Mouse (Mus musculus) heart, embryonic 16.5 days (tissue): ENCODE data around the gene Ang5. TPM values are rescaled to one million over a fixed set of nuclear protein-coding genes. Genes with fewer than 3 reads are reported as not detected.
A peak's percentile ranks its signal among the peaks of the same experiment; 100 is the strongest.
"Not testable (repeated sequence)": the region's sequence is repeated elsewhere in the genome, so short reads cannot be mapped to it uniquely, and the experiment has no call there.

Experiments
- ATAC-seq: fragments of 200-750 bp; cut with Nextera tagmentation; replicated peaks from 2 replicates; pipeline ENCODE4 v1.8.0; 2017; ENCODE audit warnings: moderate number of reproducible peaks; ENCODE audit not compliant: insufficient read depth, low FRiP score; ENCODE audit errors: extremely low read depth
- H3K27ac ChIP-seq: fragments of 300-500 bp; sonication (generic); 2 replicates; pipeline ENCODE4 v1.5.1; 2014; ENCODE audit warnings: mild to moderate bottlenecking, low read length, control low read depth, moderate library complexity
- H3K27me3 ChIP-seq: fragments of 300-500 bp; sonication (generic); 2 replicates; pipeline ENCODE4 v1.6.1; 2014; ENCODE audit warnings: low read length, mixed read lengths; ENCODE audit not compliant: control insufficient read depth, insufficient read depth
- H3K36me3 ChIP-seq: fragments of 300-500 bp; sonication (generic); 2 replicates; pipeline ENCODE4 v1.6.1; 2014; ENCODE audit not compliant: control insufficient read depth, insufficient read depth
- H3K4me1 ChIP-seq: fragments of 300-500 bp; sonication (generic); 2 replicates; pipeline ENCODE4 v1.6.1; 2014; ENCODE audit warnings: low read length, mixed read lengths; ENCODE audit not compliant: control insufficient read depth, insufficient read depth
- H3K4me2 ChIP-seq: fragments of 300-500 bp; sonication (generic); 2 replicates; pipeline ENCODE4 v1.6.1; 2014; ENCODE audit warnings: low read depth, mild to moderate bottlenecking, control low read depth, low read length
- H3K4me3 ChIP-seq: fragments of 300-500 bp; sonication (generic); 2 replicates; pipeline ENCODE4 v1.5.1; 2014; ENCODE audit warnings: mild to moderate bottlenecking, control low read depth, low read length
- H3K9ac ChIP-seq: fragments of 300-500 bp; sonication (generic); 2 replicates; pipeline ENCODE4 v1.6.1; 2014; ENCODE audit warnings: low read length, control low read depth
- H3K9me3 ChIP-seq: fragments of 300-500 bp; sonication (generic); replicated peaks from 2 replicates; pipeline ENCODE4 v1.6.1; 2016; ENCODE audit warnings: low read length; ENCODE audit not compliant: control insufficient read depth
- WGBS: fragments of 180-500 bp; shearing (Covaris S2); extraction: QIAGEN DNeasy Blood & Tissue Kit; methylation state at CpG from one replicate; pipeline ENCODE4 v1.1.7; 2014; 5-methylcytosine and 5-hydroxymethylcytosine counted together
- polyA plus RNA-seq: library from polyadenylated mRNA; unstranded; fragments of >200 nt; fragmentation: Nextera tagmentation; extraction: Ambion mirVana; gene quantifications from 2 replicates; pipeline ENCODE4 v1.2.1, GENCODE M21; 2015

Ang5 gene
- polyA plus RNA-seq, 1 experiment from 2014 or later = not detected

DNA sequence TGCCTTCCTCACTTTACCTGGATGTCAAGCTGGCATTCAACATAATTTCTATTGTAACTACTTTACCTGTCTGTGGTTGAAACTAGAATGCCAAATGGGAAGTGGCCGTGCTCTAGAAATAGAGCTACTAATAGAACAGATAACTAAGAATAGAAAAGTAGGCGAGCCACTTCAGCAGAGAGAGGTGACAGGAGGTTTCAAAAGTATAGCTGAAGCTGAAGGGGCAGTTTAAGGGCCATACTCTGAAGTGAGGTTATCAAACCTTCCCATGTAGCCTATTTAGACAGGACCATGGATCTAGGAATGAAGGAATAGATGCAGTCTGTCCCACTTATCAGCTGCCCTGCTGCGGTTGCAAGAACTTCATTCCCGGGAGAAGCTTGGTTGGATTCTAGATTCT, 26.6 kb downstream of the Ang5 start:
- Histone ChIP-seq H3K27ac (peak overlapping the region; percentile 57), H3K9me3 (no peaks in the 10 kb centered on the region), H3K27me3 (no peaks in the 10 kb centered on the region), H3K4me2 (peak overlapping the region; percentile 18; the same call in 1 of the 2 replicates), H3K4me1 (peaks cover 2% of the 10 kb centered on the region; the same call in 1 of the 2 replicates), H3K4me3 (no peak overlapping the region), H3K9ac (no peak overlapping the region), H3K36me3 (no peaks in the 10 kb centered on the region)
- ATAC-seq = peak; percentile 83
- WGBS = 15% methylated on average over 4 of the region's 4 CpGs

DNA sequence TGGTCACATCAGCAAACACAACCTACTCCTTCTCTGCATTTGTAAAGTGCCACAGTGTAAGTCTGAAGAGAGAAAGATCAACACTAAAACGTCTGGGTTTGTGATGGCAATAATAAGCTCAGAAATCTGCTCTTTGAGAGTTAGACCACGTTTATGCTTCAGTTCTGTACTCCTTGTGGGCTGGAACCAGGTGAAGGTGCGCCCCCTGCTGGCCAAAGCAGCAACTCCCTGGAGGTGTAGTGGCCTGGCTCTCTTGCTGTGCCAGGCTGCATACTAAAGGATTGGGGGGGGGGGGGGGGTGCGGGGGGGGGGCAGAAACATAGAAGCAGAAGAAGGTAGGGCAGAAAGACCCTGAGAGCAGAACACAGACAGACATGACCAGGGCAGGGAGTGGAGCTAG, 27.0 kb downstream of the Ang5 start:
- Histone ChIP-seq H3K27me3 (no peaks in the 10 kb centered on the region), H3K27ac (peak overlapping the region; percentile 57), H3K4me1 (peaks cover 2% of the 10 kb centered on the region; the same call in 1 of the 2 replicates), H3K4me3 (no peak overlapping the region), H3K9me3 (no peaks in the 10 kb centered on the region), H3K9ac (no peak overlapping the region), H3K4me2 (no peak overlapping the region), H3K36me3 (no peaks in the 10 kb centered on the region)
- ATAC-seq = peak; percentile 87
- WGBS = 2% methylated on average over 4 of the region's 4 CpGs

GRCm38 (mm10) chr14:43986147-43986546, 29.3 kb downstream of the Ang5 start:
- no peak overlapping the region for H3K4me3 ChIP-seq
- H3K4me1 ChIP-seq = peaks cover 2% of the 10 kb centered on the region; the same call in 1 of the 2 replicates
- WGBS = 96% methylated on average over 2 of the region's 2 CpGs
- no peak overlapping the region for H3K4me2 ChIP-seq
- H3K27ac ChIP-seq = no peak overlapping the region
- no peaks in the 10 kb centered on the region for H3K36me3 ChIP-seq
- no peak for ATAC-seq
- no peak overlapping the region for H3K9ac ChIP-seq
- H3K27me3 ChIP-seq = no peaks in the 10 kb centered on the region
- no peaks in the 10 kb centered on the region for H3K9me3 ChIP-seq

DNA sequence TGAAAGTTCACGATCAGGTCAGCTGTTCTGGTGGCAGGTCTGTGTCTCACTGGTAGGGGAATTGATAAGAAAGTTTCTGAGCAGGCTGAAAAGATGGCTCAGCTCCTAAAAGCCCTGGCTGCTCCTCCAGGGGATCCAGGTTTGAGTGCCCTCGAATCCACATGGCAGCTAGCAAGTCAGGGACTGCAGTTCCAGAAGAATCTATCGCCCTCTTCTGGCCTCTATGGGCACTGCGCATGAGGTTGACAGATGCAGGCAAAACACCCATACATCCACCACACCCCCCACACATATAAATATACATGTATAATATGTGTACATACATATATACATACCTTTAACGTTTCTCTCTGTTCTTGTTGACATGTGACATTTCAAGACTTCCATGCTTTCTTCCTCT, 30.5 kb downstream of the Ang5 start:
- not testable (repeated sequence) for H3K27ac ChIP-seq, H3K27me3 ChIP-seq, H3K36me3 ChIP-seq, H3K9me3 ChIP-seq, H3K4me2 ChIP-seq, H3K4me3 ChIP-seq, H3K4me1 ChIP-seq, H3K9ac ChIP-seq
- 6% methylated on average over 5 of the region's 5 CpGs for WGBS
- 0 out of 2 replicates have a peak, but pooled peaks have one; percentile 19 for ATAC-seq

DNA sequence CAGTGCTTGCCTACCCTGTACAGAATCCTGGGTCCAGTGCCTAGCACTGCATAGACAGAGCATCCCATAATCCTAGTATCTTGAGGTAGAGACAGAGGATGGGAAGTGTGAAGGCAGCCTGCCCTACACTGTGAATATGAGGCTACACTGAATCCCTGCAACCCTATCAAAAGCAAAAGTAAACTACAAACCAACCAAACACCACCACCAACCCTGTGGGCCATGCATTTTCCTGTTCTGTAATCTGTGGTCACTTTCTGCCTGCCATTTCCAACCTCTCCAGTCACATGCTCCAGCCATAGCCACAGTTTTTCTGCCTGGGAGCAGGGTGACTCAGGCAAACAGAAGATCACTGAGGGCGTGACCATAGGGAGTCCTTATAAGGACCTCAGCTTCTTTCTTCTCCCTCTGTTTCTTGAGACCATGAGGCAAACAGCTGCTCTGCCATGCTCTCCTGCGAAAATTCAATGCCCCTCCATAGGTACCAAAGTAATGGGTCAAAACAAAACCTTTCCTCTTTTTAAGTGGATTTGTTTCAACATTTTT, 41.7 kb downstream of the Ang5 start:
- not testable (repeated sequence) for H3K9ac ChIP-seq, ATAC-seq, H3K36me3 ChIP-seq, H3K4me1 ChIP-seq, H3K4me2 ChIP-seq, H3K27ac ChIP-seq, H3K27me3 ChIP-seq, H3K9me3 ChIP-seq, H3K4me3 ChIP-seq
- 80% methylated on average over 2 of the region's 2 CpGs for WGBS

GRCm38 (mm10) chr14:44001600-44001999, 44.7 kb downstream of the Ang5 start:
- ATAC-seq = no peak

DNA sequence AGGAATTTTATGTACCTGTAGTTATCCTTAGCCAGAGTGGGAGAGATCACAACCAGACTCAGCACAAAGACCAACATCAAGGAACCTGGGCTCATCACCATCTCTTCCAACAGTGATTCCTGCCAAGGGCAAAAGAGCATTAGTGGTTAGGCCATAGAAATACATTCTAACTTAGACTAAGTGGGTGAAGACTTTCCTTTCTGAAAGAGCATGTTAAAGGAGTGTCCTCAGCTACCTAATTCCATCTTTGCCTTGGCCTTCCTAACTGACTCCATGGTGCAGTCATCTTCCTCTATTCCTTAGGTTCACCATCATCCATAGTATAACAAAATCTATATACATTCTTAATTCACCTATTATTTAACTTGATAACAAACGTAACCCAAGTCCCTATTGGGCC, 45.3 kb downstream of the Ang5 start, which contains the start of gene Ang6:
Gene Ang6, minus strand, starts transcription at position 101 of the 400 bp plus-strand sequence.
- Histone ChIP-seq H3K27ac (no peak within 1 kb of the TSS), H3K4me3 (no peak within 1 kb of the TSS), H3K27me3 (no peaks in the 10 kb centered on the region), H3K36me3 (no peaks in the 10 kb centered on the region), H3K4me1 (no peaks in the 10 kb centered on the region), H3K4me2 (no peak within 1 kb of the TSS), H3K9ac (no peak within 1 kb of the TSS), H3K9me3 (no peaks in the 10 kb centered on the region)
- ATAC-seq = no peak
- WGBS = 65% methylated on average over 1 of the region's 1 CpGs

More at GRCm38 (mm10) chr14:44001600-44001999, 44.7 kb downstream of the Ang5 start:
- Histone ChIP-seq H3K9me3 (no peaks in the 10 kb centered on the region), H3K4me3 (no peak overlapping the region), H3K4me1 (no peaks in the 10 kb centered on the region), H3K36me3 (no peaks in the 10 kb centered on the region), H3K27me3 (no peaks in the 10 kb centered on the region), H3K9ac (no peak overlapping the region), H3K27ac (no peak overlapping the region), H3K4me2 (no peak overlapping the region)
- WGBS = 49% methylated on average over 3 of the region's 3 CpGs

DNA sequence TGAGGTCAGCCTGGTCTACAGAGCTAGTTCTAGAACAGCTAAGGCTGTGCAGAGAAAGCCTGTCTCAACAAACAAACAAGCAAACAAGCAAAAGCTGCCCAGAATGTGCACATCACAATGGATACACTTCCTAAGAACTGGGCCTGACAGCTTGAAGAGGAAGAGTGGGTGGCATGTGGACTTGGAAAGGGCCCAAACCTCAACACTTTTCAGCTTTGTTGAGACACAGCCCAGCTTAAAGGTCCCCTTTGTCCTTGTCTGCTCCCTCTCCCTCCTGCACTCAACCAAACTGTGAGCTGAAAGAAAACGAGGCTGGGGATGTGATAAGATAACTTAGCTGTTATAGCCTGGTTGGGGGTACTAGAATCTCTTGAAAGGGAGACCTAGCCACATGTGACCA, 51.2 kb downstream of the Ang5 start:
- not testable (repeated sequence) for H3K4me3 ChIP-seq, H3K36me3 ChIP-seq, H3K4me2 ChIP-seq, H3K9ac ChIP-seq, H3K9me3 ChIP-seq, H3K4me1 ChIP-seq, H3K27ac ChIP-seq, H3K27me3 ChIP-seq
- WGBS = no CpG with 5 or more reads among the region's 1 CpGs
- 0 out of 2 replicates have a peak, but pooled peaks have one; percentile 41 for ATAC-seq

DNA sequence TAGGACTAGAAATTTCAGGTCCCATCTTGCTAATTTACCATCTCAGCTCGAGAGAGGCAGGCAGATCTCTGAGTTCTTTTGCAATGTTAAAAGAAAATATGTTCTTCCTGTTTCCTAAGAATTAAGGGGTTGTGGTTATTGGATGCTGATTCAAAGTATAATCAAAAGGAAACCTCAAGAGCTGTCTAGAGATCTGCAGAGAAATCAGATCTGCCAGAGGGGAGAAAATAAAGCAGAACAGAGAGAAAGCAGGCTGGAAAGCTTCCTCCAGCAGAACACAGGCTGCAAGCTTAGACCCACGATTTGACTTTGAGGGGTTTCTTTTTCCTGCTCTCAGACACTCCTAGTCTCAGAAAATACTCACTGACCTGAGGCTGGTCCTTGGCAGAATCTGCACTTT, 52.8 kb downstream of the Ang5 start:
- not testable (repeated sequence) for H3K36me3 ChIP-seq, ATAC-seq, H3K9me3 ChIP-seq, H3K27me3 ChIP-seq, H3K9ac ChIP-seq, H3K4me1 ChIP-seq, H3K4me3 ChIP-seq, H3K4me2 ChIP-seq, H3K27ac ChIP-seq
- WGBS = 18% methylated on average over 2 of the region's 2 CpGs
